9 mouse cellular contexts compared by ENCODE assay signal in genomic region chr10:81572975-81573374, GRCm38 (mm10). TPM values are rescaled to one million over a fixed set of nuclear protein-coding genes. Genes with fewer than 3 reads are reported as not detected.
DNase-seq lines count a peak whose midpoint lies in the region; ATAC-seq and TF ChIP-seq lines count a peak whose summit lies in the region.
"Had no signal": no experiment of that assay in that cellular context is flagged by ENCODE, and none has a peak within 500 bp of the region (broad histone marks: within the 10 kb centered on the region; RNA-seq: fewer than 3 reads in every experiment).

No protein-coding gene starts in this region.

- H3K4me1 ChIP-seq in erythroblast, embryonic 14.5 days (ENCODE audit: control insufficient read depth), result peaks cover 81% of the 10 kb centered on the region
- peaks cover 84% of the 10 kb centered on the region for H3K4me1 ChIP-seq in limb, embryonic 13.5 days
- H3K4me1 ChIP-seq in forebrain, postnatal 0 days (ENCODE audit: insufficient read depth), result peaks cover 26% of the 10 kb centered on the region

- 13% methylated on average over 9 of the region's 9 CpGs for WGBS in limb, embryonic 13.5 days
- WGBS in forebrain, postnatal 0 days, result 10% methylated on average over 9 of the region's 9 CpGs

- no peak for ATAC-seq in erythroblast, adult 5-6 weeks (replicated peaks; ENCODE audit: low FRiP score, poor library complexity, severe bottlenecking)
- no peak for ATAC-seq in limb, embryonic 13.5 days (ENCODE audit: low FRiP score, low read depth)
- no peak for ATAC-seq in forebrain, postnatal 0 days

- H3K27ac ChIP-seq in limb, embryonic 13.5 days, result no peak overlapping the region
- H3K27ac ChIP-seq in forebrain, postnatal 0 days (ENCODE audit: low read depth, low read length), result no peak overlapping the region

- H3K9me3 ChIP-seq in erythroblast, embryonic 14.5 days (ENCODE audit: control insufficient read depth, low read length), result no peaks in the 10 kb centered on the region
- no peaks in the 10 kb centered on the region for H3K9me3 ChIP-seq in limb, embryonic 13.5 days
- no peaks in the 10 kb centered on the region for H3K9me3 ChIP-seq in forebrain, postnatal 0 days (ENCODE audit: low read length)
- H3K9me3 ChIP-seq: heart, embryonic 15.5 days had no signal

- no peak overlapping the region for H3K9ac ChIP-seq in limb, embryonic 13.5 days
- H3K9ac ChIP-seq in forebrain, postnatal 0 days, result no peak overlapping the region
- H3K9ac ChIP-seq: heart, embryonic 15.5 days had no signal

- TF ChIP-seq CTCF in forebrain, postnatal 0 days (IDR thresholded peaks at IDR 0.05; ENCODE audit: low read depth), result no peak

- H3K36me3 ChIP-seq in erythroblast, embryonic 14.5 days (ENCODE audit: control insufficient read depth), result no peaks in the 10 kb centered on the region; the same call in 1 of the 2 replicates
- H3K36me3 ChIP-seq in limb, embryonic 13.5 days, result 0 out of 2 replicates have a peak, but pooled peaks cover 6% of the 10 kb centered on the region
- no peaks in the 10 kb centered on the region for H3K36me3 ChIP-seq in forebrain, postnatal 0 days (ENCODE audit: insufficient read depth)
- H3K36me3 ChIP-seq: heart, embryonic 15.5 days had no signal

- peak overlapping the region; percentile 76 for H3K4me3 ChIP-seq in erythroblast, embryonic 14.5 days (replicated peaks)
- no peak overlapping the region for H3K4me3 ChIP-seq in limb, embryonic 13.5 days
- H3K4me3 ChIP-seq in forebrain, postnatal 0 days (ENCODE audit: low read depth, low read length), result no peak overlapping the region

- DNase-seq in urinary bladder, postnatal 36 days (ENCODE audit: low spot score in 2 of 2), result peak; percentile 38 to 68
- DNase-seq in urinary bladder, adult 2 months (ENCODE audit: low spot score), result no peak
- no peak for DNase-seq in forebrain, postnatal 0 days
- DNase-seq in layer of hippocampus, adult 9-10 months (ENCODE audit: low spot score), result no peak
- DNase-seq in left cerebral cortex, adult 8-10 months (ENCODE audit: low spot score in 2 of 2), result no peak

- H3K27me3 ChIP-seq in erythroblast, embryonic 14.5 days (ENCODE audit: control insufficient read depth), result peaks cover 65% of the 10 kb centered on the region
- H3K27me3 ChIP-seq in limb, embryonic 13.5 days, result peaks cover 32% of the 10 kb centered on the region
- peaks cover 15% of the 10 kb centered on the region for H3K27me3 ChIP-seq in forebrain, postnatal 0 days (ENCODE audit: insufficient read depth, low read length)

- peak overlapping the region; percentile 63 for H3K4me2 ChIP-seq in limb, embryonic 13.5 days (replicated peaks)
- no peak overlapping the region for H3K4me2 ChIP-seq in forebrain, postnatal 0 days (ENCODE audit: low read depth)

RNA-seq across cellular contexts. Expression of gene Tle2, which starts 1.4 kb away (rescaled TPM):
- polyA plus RNA-seq in erythroblast, embryonic 14.5 days (2012), result 0.09 and 0.10 TPM in 2 replicates
- total RNA-seq in erythroblast, adult 5-6 weeks (2015; ENCODE audit: low replicate concordance), result not detected in 2 replicates
- not detected in 2 replicates for total RNA-seq in erythroblast, adult 5-6 weeks (2017; ENCODE audit: low replicate concordance)
- polyA plus RNA-seq in urinary bladder, adult 2 months (2012; rRNA removed), result 67.4 and 93.4 TPM in 2 replicates
- 68.8 and 69.8 TPM in 2 replicates for polyA plus RNA-seq in limb, embryonic 13.5 days (2015; fragmentation: Nextera tagmentation; extraction: Ambion mirVana)
- total RNA-seq in forebrain, postnatal 0 days (2014; rRNA removed), result 20.5 and 25.6 TPM in 2 replicates
- polyA plus RNA-seq in forebrain, postnatal 0 days (2015; fragmentation: Nextera tagmentation; extraction: Ambion mirVana), result 21.0 and 30.5 TPM in 2 replicates
- total RNA-seq in left cerebral cortex, adult 8-10 months (2022), result 10 to 100 TPM; 36.2 to 42.3 (median 39.2) TPM

RNA-seq across cellular contexts. Expression of gene Aes, which starts 13.7 kb away (rescaled TPM):
- polyA plus RNA-seq in erythroblast, embryonic 14.5 days (2012), result 152 and 158 TPM in 2 replicates
- 68.5 and 77.8 TPM in 2 replicates for total RNA-seq in erythroblast, adult 5-6 weeks (2015; ENCODE audit: low replicate concordance)
- 31.4 and 81.9 TPM in 2 replicates for total RNA-seq in erythroblast, adult 5-6 weeks (2017; ENCODE audit: low replicate concordance)
- 385 and 562 TPM in 2 replicates for polyA plus RNA-seq in urinary bladder, adult 2 months (2012; rRNA removed)
- polyA plus RNA-seq in limb, embryonic 13.5 days (2015; fragmentation: Nextera tagmentation; extraction: Ambion mirVana), result 477 and 492 TPM in 2 replicates
- 450 and 455 TPM in 2 replicates for total RNA-seq in forebrain, postnatal 0 days (2014; rRNA removed)
- polyA plus RNA-seq in forebrain, postnatal 0 days (2015; fragmentation: Nextera tagmentation; extraction: Ambion mirVana), result 752 and 802 TPM in 2 replicates
- total RNA-seq in left cerebral cortex, adult 8-10 months (2022), result 100 to 1,000 TPM; 719 to 760 (median 743) TPM

RNA-seq across cellular contexts. Expression of gene Tle6, which starts 27.9 kb away (rescaled TPM):
- polyA plus RNA-seq in erythroblast, embryonic 14.5 days (2012), result 0.27 and 0.28 TPM in 2 replicates
- total RNA-seq in erythroblast, adult 5-6 weeks (2015; ENCODE audit: low replicate concordance), result 1.7 and 2.7 TPM in 2 replicates
- total RNA-seq in erythroblast, adult 5-6 weeks (2017; ENCODE audit: low replicate concordance), result not detected in 2 replicates
- polyA plus RNA-seq in urinary bladder, adult 2 months (2012; rRNA removed), result 38.1 and 47.5 TPM in 2 replicates
- 13.8 and 18.4 TPM in 2 replicates for polyA plus RNA-seq in limb, embryonic 13.5 days (2015; fragmentation: Nextera tagmentation; extraction: Ambion mirVana)
- 8.7 and 14.1 TPM in 2 replicates for total RNA-seq in forebrain, postnatal 0 days (2014; rRNA removed)
- 4.2 and 5.1 TPM in 2 replicates for polyA plus RNA-seq in forebrain, postnatal 0 days (2015; fragmentation: Nextera tagmentation; extraction: Ambion mirVana)
- 10 to 100 TPM; 10.3 to 17.2 (median 14.0) TPM for total RNA-seq in left cerebral cortex, adult 8-10 months (2022)

RNA-seq across cellular contexts. Expression of gene Gna11, which starts 28.0 kb away (rescaled TPM):
- 1.2 and 1.5 TPM in 2 replicates for polyA plus RNA-seq in erythroblast, embryonic 14.5 days (2012)
- 1.9 and 2.1 TPM in 2 replicates for total RNA-seq in erythroblast, adult 5-6 weeks (2015; ENCODE audit: low replicate concordance)
- 5.9 and 10.9 TPM in 2 replicates for total RNA-seq in erythroblast, adult 5-6 weeks (2017; ENCODE audit: low replicate concordance)
- 84.0 and 88.5 TPM in 2 replicates for polyA plus RNA-seq in urinary bladder, adult 2 months (2012; rRNA removed)
- 89.8 and 89.9 TPM in 2 replicates for polyA plus RNA-seq in limb, embryonic 13.5 days (2015; fragmentation: Nextera tagmentation; extraction: Ambion mirVana)
- total RNA-seq in forebrain, postnatal 0 days (2014; rRNA removed), result 110 and 114 TPM in 2 replicates
- polyA plus RNA-seq in forebrain, postnatal 0 days (2015; fragmentation: Nextera tagmentation; extraction: Ambion mirVana), result 126 and 133 TPM in 2 replicates
- total RNA-seq in left cerebral cortex, adult 8-10 months (2022), result 100 to 1,000 TPM in 3 of 4 experiments, 10 to 100 TPM in 1; 99.3 to 110 (median 101) TPM

RNA-seq across cellular contexts. Expression of gene BC025920, which starts 33.1 kb away (rescaled TPM):
- 0.05 and 0.07 TPM in 2 replicates for polyA plus RNA-seq in erythroblast, embryonic 14.5 days (2012)
- 2.9 and 6.0 TPM in 2 replicates for total RNA-seq in erythroblast, adult 5-6 weeks (2015; ENCODE audit: low replicate concordance)
- total RNA-seq in erythroblast, adult 5-6 weeks (2017; ENCODE audit: low replicate concordance), result 2.0 and 8.8 TPM in 2 replicates
- polyA plus RNA-seq in urinary bladder, adult 2 months (2012; rRNA removed), result 2.2 and 2.3 TPM in 2 replicates
- polyA plus RNA-seq in limb, embryonic 13.5 days (2015; fragmentation: Nextera tagmentation; extraction: Ambion mirVana), result 1.3 and 1.5 TPM in 2 replicates
- total RNA-seq in forebrain, postnatal 0 days (2014; rRNA removed), result 3.8 and 4.7 TPM in 2 replicates
- 1.4 TPM in 2 replicates for polyA plus RNA-seq in forebrain, postnatal 0 days (2015; fragmentation: Nextera tagmentation; extraction: Ambion mirVana)
- total RNA-seq in left cerebral cortex, adult 8-10 months (2022), result 1 to 10 TPM; 3.3 to 5.4 (median 3.9) TPM

Comparison
In these comparisons a context has a peak if more than half of its experiments do, and no peak if none do; other contexts are left out.
1. DNase-seq: peak in urinary bladder, postnatal 36 days (2 of 2); none in urinary bladder, adult 2 months (single experiment), forebrain, postnatal 0 days (single experiment), layer of hippocampus, adult 9-10 months (single experiment) and left cerebral cortex, adult 8-10 months (0 of 2).
2. RNA of gene Tle2, which starts 1.4 kb away (polyA plus RNA-seq): 67.4 to 93.4 TPM in urinary bladder, adult 2 months, 68.8 to 69.8 TPM in limb, embryonic 13.5 days and 21.0 to 30.5 TPM in forebrain, postnatal 0 days; 0.09 to 0.10 TPM in erythroblast, embryonic 14.5 days; every median in the first group is over 10 times any median in the second.